Mouse (Mus musculus): ENCODE results near the gene Magea3. TPM values are rescaled to one million over a fixed set of nuclear protein-coding genes. Genes with fewer than 3 reads are reported as not detected.
"Not testable (repeated sequence)": the region's sequence is repeated elsewhere in the genome, so short reads cannot be mapped to it uniquely, and the experiment has no call there.

Magea3 gene
- polyA plus RNA-seq (2016; fragmentation: Nextera tagmentation; extraction: Ambion mirVana): not detected in 2 replicates

- not testable (repeated sequence) for H3K4me1 ChIP-seq; H3K27me3 ChIP-seq (ENCODE audit: low read depth, poor library complexity, severe bottlenecking); H3K4me3 ChIP-seq; DNase-seq (ENCODE audit: low spot score); H3K27ac ChIP-seq; H3K36me3 ChIP-seq; H3K9me3 ChIP-seq (replicated peaks)
- WGBS: 85% methylated on average over 1 of the region's 1 CpGs
Observed at GRCm38 (mm10) chrX:154949405-154949804, at the start of gene Magea3. Gene Magea3 (minus strand): TSS chrX:154949505.

GRCm38 (mm10) chrX:154995750-154996149, 46.4 kb upstream of the Magea3 start, which contains the start of gene Magea8:
Gene Magea8 (minus strand): TSS chrX:154995850.
- DNase-seq (ENCODE audit: low spot score); H3K27ac ChIP-seq; H3K36me3 ChIP-seq; H3K4me1 ChIP-seq; H3K27me3 ChIP-seq (ENCODE audit: low read depth, poor library complexity, severe bottlenecking); H3K9me3 ChIP-seq (replicated peaks); H3K4me3 ChIP-seq: not testable (repeated sequence)
- WGBS: 96% methylated on average over 11 of the region's 11 CpGs

GRCm38 (mm10) chrX:154935887-154936286, 13.4 kb downstream of the Magea3 start, which contains the start of gene Magea6:
Gene Magea6 (minus strand): TSS chrX:154935987.
- not testable (repeated sequence) for H3K4me3 ChIP-seq; DNase-seq (ENCODE audit: low spot score); H3K9me3 ChIP-seq (replicated peaks); H3K4me1 ChIP-seq; H3K36me3 ChIP-seq; H3K27ac ChIP-seq; H3K27me3 ChIP-seq (ENCODE audit: low read depth, poor library complexity, severe bottlenecking)
- 87% methylated on average over 1 of the region's 1 CpGs for WGBS

Other genes with a start within 250 kb of the Magea3 start
- gene Cldn34b1, start 59.2 kb downstream of the Magea3 start, polyA plus RNA-seq (2016; fragmentation: Nextera tagmentation; extraction: Ambion mirVana): not detected in 2 replicates
- gene Magea6, start 13.5 kb downstream of the Magea3 start, polyA plus RNA-seq (2016; fragmentation: Nextera tagmentation; extraction: Ambion mirVana): not detected in 2 replicates
- not detected in 2 replicates for gene Magea8, start 46.3 kb upstream of the Magea3 start, polyA plus RNA-seq (2016; fragmentation: Nextera tagmentation; extraction: Ambion mirVana)
- not detected in 2 replicates for gene Magea5, start 113.6 kb upstream of the Magea3 start, polyA plus RNA-seq (2016; fragmentation: Nextera tagmentation; extraction: Ambion mirVana)
- gene Magea1, start 140.3 kb upstream of the Magea3 start, polyA plus RNA-seq (2016; fragmentation: Nextera tagmentation; extraction: Ambion mirVana): not detected in 2 replicates
- gene Magea2, start 144.2 kb upstream of the Magea3 start, polyA plus RNA-seq (2016; fragmentation: Nextera tagmentation; extraction: Ambion mirVana): not detected in 2 replicates
- not detected in 2 replicates for gene Cldn34b2, start 178.9 kb upstream of the Magea3 start, polyA plus RNA-seq (2016; fragmentation: Nextera tagmentation; extraction: Ambion mirVana)

All from limb, embryonic 10.5 days (tissue).